Mouse (Mus musculus): ENCODE data around the gene Mnt.

Gene Mnt

DNA sequence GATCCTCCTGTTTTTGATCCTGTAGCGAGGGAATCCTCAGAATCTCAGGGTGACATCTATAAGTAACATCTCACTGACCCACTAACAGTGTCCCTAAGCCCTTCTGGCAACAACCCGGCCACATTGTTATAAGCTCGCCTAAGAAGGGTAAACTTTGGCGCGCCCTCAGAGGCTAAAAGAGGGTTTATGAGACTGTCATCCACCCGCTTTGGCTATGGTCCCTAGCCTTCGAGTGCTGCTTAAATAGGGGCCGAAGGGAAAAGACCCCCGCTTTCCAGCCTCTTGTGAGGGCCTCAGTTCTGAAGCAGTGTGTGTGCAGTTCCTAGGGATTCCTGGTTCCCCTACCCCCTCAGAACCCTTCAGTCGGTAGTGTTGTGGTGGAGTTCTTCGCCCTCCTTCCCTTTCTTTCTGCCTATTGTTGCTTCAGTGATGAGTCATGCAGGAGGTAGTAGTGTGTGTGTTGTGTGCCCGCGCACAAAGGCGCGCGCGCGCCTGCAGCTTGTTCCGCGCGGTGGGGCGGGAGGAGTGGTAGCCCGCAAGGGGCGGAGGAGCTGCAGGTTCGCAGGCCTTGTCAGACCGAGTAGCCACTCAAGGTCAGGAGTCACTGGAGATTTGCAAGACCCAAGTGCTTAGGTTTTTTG lies 1.9 kb downstream of the Mnt start:
- peak; percentile 62 for DNase-seq

DNA sequence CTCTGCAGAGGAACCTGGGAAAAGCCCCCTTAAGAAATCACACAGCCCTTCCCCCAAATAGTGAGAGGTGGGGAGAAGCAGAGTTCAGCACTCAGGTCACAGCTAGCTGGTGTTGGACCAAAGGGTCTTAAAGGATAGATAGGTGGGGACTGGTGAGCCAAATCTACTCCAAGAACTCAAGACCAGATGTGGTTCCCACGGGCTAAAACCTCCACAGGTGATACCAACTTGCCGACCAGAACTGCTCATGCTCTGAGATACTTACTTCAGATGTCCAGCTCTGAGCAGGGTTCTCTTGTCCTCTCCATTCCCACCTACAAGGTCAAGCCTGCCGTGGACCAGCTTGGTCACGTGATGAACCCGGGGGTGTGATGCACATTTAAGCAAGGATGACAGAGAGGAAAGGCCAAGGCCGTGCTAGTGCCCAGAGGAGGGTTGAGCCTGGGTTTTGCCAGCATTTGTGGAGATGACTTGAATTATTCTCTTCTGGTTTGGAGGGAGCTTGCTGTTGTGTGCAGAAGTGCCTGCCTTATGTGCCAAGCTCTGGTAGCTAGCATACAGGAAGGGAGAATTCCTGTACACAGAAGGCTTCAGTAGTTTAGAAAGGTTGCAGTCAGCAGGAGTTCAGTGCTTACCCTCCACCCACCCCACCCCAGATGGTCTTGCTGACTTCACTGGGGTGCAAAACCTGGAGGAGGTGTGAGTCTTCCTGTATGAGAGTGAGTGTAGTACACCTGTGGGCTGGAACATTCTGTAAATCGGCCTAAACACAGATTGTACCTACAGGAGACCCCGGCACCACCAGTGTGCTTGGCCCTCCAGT lies 3.0 kb downstream of the Mnt start:
- DNase-seq, result no peak

- no peak for DNase-seq
These were observed 3.6 kb downstream of the Mnt start for GRCm38 (mm10) chr11:74834359-74834638.

GRCm38 (mm10) chr11:74834650-74835277 lies 4.0 kb downstream of the Mnt start:
- no peak for DNase-seq

GRCm38 (mm10) chr11:74835593-74836224 lies 5.0 kb downstream of the Mnt start:
- no peak for DNase-seq

GRCm38 (mm10) chr11:74836225-74837055 lies 5.7 kb downstream of the Mnt start:
- no peak for DNase-seq

DNA sequence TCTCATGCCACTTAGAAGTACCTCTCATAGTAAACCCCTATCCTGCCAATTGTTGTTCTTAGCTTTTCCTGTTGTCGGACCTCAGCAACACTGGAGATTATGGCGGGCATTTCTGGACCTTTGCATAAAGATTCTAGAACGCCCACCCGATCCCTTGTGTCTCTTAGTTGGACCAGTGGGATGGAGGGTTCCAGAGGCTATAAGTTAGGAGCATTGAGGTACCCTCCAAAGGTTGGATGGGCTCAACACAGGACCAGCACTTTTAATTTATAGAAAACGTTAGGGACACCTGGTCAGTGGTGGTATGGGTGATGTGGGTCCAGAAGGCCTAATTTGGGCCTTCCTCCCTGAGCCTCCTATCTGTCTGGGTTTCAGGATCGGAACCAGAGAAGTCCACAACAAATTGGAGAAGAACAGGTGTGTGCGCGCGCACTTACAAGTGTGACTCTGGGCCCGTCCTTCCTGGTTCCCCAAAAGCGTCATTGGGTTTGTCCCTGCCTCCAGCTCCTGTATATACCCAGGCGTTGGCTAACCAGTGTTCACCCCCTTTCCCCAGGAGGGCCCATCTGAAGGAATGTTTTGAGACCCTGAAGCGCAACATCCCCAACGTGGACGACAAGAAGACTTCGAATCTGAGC lies 6.5 kb downstream of the Mnt start:
- no peak for DNase-seq

- DNase-seq, result peak; percentile 95
These were observed 7.1 kb downstream of the Mnt start for GRCm38 (mm10) chr11:74837694-74838431.

DNA sequence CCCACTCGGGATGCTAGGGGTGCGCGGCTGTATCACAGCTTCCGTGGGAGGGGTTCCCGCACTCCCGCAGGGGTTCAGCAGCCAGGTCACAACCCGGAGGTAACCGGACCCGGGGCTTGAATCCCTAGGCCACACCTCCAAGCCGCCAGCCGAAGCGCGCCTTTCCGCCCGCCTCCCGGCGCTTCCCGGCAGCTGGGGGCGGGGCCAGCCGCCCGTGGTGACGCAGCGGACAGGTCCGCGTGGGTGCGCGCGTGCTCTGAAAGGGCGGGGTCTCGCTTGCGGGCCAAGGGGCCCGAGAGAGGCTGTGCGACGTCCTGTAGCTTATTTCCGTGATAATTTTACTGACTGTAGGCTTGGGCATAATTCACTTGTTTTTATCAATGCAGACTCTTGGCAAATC lies 7.7 kb downstream of the Mnt start:
- peak; percentile 95 for DNase-seq

- DNase-seq, result peak; percentile 71
These were observed 8.3 kb downstream of the Mnt start for GRCm38 (mm10) chr11:74838971-74839370.

- DNase-seq, result no peak
These were observed 9.4 kb downstream of the Mnt start for GRCm38 (mm10) chr11:74839860-74840715.

GRCm38 (mm10) chr11:74840739-74841138 lies 10.0 kb downstream of the Mnt start:
- no peak for DNase-seq

DNA sequence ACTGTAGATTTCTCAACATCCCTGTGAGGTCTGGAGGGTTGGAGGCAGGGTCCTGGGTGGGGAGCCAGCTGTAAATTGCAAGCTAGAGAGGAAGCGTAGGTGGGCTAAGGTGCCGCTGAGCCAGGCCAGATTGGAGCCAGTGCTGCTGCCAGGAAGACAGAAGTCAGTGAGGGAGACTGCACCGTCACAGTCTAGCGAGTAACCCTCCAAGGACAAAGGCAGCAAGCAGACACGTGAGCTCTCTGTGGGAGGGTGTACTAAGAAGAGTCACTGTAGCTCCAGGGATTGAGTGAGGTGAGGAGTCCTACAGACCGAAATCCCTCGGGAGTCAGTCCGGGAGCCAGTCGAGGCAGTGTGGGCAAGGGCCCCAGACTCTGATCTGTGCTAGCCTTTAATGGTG lies 10.6 kb downstream of the Mnt start:
- DNase-seq, result no peak

GRCm38 (mm10) chr11:74842045-74842444 lies 11.3 kb downstream of the Mnt start:
- DNase-seq, result no peak

DNA sequence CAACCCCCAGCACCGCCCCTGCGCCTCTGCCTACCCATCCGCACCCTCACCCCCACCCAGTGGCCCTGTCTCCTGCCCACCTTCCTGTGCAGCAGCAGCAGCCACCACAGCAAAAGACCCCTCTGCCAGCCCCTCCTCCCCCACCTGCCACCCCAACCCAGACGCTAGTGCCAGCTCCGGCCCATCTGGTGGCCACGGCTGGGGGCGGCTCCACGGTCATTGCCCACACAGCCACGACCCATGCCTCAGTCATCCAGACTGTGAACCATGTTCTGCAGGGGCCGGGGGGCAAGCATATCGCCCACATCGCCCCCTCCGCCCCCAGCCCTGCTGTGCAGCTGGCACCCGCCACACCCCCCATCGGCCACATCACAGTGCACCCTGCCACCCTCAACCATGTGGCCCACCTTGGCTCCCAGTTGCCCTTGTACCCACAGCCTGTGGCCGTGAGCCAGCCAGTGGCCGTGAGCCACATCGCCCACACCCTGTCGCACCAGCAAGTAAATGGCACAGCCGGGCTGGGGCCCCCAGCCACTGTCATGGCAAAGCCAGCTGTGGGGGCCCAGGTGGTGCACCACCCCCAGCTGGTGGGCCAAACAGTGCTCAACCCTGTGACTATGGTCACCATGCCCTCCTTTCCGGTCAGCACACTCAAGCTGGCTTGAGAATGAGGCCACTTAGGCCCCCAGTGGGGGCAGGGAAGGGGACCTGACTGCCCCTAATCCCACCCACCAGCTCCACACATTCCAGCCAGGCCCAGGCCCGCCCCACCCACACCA lies 12.1 kb downstream of the Mnt start:
- DNase-seq, result no peak

DNA sequence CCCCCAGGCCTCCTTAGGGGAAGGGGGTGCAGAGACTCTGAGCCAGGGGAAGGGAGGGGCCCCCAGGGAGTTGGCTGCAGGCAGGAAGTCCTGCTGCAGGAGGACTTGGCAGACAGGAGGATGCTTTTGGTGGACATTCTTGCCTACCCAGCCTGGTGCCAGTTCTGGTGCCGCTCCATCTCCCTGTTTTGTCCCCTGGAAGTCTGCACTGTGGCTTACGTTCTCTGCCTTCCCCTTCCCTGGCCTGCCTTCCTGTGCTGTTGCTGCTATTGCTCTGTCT lies 12.7 kb downstream of the Mnt start:
- no peak for DNase-seq

GRCm38 (mm10) chr11:74843761-74844160 lies 13.0 kb downstream of the Mnt start:
- no peak for DNase-seq

DNA sequence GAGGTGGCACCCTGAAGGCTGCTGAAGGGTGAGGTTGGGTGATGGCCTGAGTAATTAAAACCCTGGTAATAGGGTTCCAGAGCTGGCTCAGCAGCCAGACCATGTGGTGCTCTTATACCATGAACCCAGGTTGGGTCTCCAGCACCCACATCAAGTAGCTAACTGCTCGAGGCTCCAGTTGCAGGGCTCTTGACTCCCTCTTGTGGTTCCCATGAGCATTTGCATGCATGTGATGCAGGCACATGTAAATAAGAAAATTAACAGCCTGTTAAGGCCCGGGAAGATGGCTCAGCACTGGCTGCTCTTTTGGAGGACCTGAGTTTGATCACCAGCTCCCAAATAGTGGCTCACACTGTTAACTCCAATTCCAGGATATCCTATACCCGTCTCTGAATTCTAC lies 15.1 kb downstream of the Mnt start:
- DNase-seq, result no peak

GRCm38 (mm10) chr11:74847919-74848521 lies 17.3 kb downstream of the Mnt start:
- peak; percentile 85 for DNase-seq
